Mouse (Mus musculus) ES-Bruce4 (cell line): Measurements from ENCODE around the gene Ccdc141. TPM values are rescaled to one million over a fixed set of nuclear protein-coding genes. Genes with fewer than 3 reads are reported as not detected.

Experiments used
- H3K27ac ChIP-seq: 2 replicates; pipeline ENCODE4 v1.5.1; 2012; ENCODE audit warnings: low read length, inconsistent platforms; ENCODE audit not compliant: insufficient read depth
- H3K27me3 ChIP-seq: 2 replicates; pipeline ENCODE4 v1.6.1; 2012; ENCODE audit warnings: mild to moderate bottlenecking, low read length, inconsistent platforms; ENCODE audit not compliant: control insufficient read depth, poor library complexity, insufficient read depth, severe bottlenecking
- H3K36me3 ChIP-seq: 2 replicates; pipeline ENCODE4 v1.6.1; 2012; ENCODE audit warnings: inconsistent platforms, mild to moderate bottlenecking, low read length, moderate library complexity; ENCODE audit not compliant: control insufficient read depth, poor library complexity, insufficient read depth, severe bottlenecking
- H3K4me1 ChIP-seq: one replicate; pipeline ENCODE4 v1.8.1; 2011; ENCODE audit warnings: low read length; ENCODE audit not compliant: control insufficient read depth, insufficient read depth
- H3K4me3 ChIP-seq: 2 replicates; pipeline ENCODE4 v1.5.1; 2011; ENCODE audit warnings: low read depth, mild to moderate bottlenecking, low read length
- H3K9ac ChIP-seq: 2 replicates; pipeline ENCODE4 v1.6.1; 2012; ENCODE audit warnings: low read depth, mild to moderate bottlenecking, inconsistent platforms; ENCODE audit not compliant: poor library complexity, severe bottlenecking
- H3K9me3 ChIP-seq: replicated peaks from 2 replicates; pipeline ENCODE4 v1.6.1; 2012; ENCODE audit warnings: mild to moderate bottlenecking, low read length, inconsistent platforms; ENCODE audit not compliant: control insufficient read depth, poor library complexity, insufficient read depth, severe bottlenecking
- CTCF ChIP-seq: IDR thresholded peaks from one replicate; pipeline ENCODE4 v1.8.1; 2011; ENCODE audit warnings: low read depth, low read length
- EP300 ChIP-seq: IDR thresholded peaks from 2 replicates; pipeline ENCODE4 v1.6.1; 2011; ENCODE audit warnings: low read depth, low read length; ENCODE audit not compliant: insufficient read depth
- POLR2A ChIP-seq: IDR thresholded peaks from one replicate; pipeline ENCODE4 v1.8.1; 2011; ENCODE audit warnings: low read length; ENCODE audit not compliant: insufficient read depth
- polyA plus RNA-seq: library from polyadenylated mRNA; stranded (reverse); fragments of >200 nt; gene quantifications from 2 replicates; pipeline ENCODE4 v1.2.4, GENCODE M21; 2011; ENCODE audit warnings: low read depth; ENCODE audit not compliant: missing spikeins, insufficient read depth, insufficient read length

Gene Ccdc141
- polyA plus RNA-seq, 1 experiment: 6.6 TPM

GRCm38 (mm10) chr2:77173821-77174220 is 3.4 kb upstream of the Ccdc141 start:
- no peak overlapping the region for H3K27ac ChIP-seq
- H3K9me3 ChIP-seq: no peaks in the 10 kb centered on the region
- no peak overlapping the region for H3K9ac ChIP-seq
- H3K27me3 ChIP-seq: no peaks in the 10 kb centered on the region
- peaks cover 2% of the 10 kb centered on the region for H3K4me1 ChIP-seq
- no peak for TF ChIP-seq EP300
- TF ChIP-seq POLR2A: no peak
- TF ChIP-seq CTCF: no peak
- H3K36me3 ChIP-seq: no peaks in the 10 kb centered on the region
- H3K4me3 ChIP-seq: no peak overlapping the region

GRCm38 (mm10) chr2:77173366-77173765 is 2.9 kb upstream of the Ccdc141 start:
- H3K9me3 ChIP-seq: no peaks in the 10 kb centered on the region
- no peak overlapping the region for H3K27ac ChIP-seq
- TF ChIP-seq POLR2A (no peak), CTCF (no peak), EP300 (no peak)
- H3K4me3 ChIP-seq: no peak overlapping the region
- no peaks in the 10 kb centered on the region for H3K27me3 ChIP-seq
- no peaks in the 10 kb centered on the region for H3K36me3 ChIP-seq
- H3K4me1 ChIP-seq: peaks cover 2% of the 10 kb centered on the region
- H3K9ac ChIP-seq: no peak overlapping the region

GRCm38 (mm10) chr2:77172241-77172671 is 1.8 kb upstream of the Ccdc141 start:
- no peak overlapping the region for H3K27ac ChIP-seq
- no peaks in the 10 kb centered on the region for H3K36me3 ChIP-seq
- H3K4me1 ChIP-seq: peaks cover 2% of the 10 kb centered on the region
- H3K9ac ChIP-seq: no peak overlapping the region
- no peak for TF ChIP-seq CTCF
- no peak for TF ChIP-seq EP300
- no peak for TF ChIP-seq POLR2A
- H3K9me3 ChIP-seq: no peaks in the 10 kb centered on the region
- no peak overlapping the region for H3K4me3 ChIP-seq
- H3K27me3 ChIP-seq: no peaks in the 10 kb centered on the region

GRCm38 (mm10) chr2:77171444-77172240 is 1.2 kb upstream of the Ccdc141 start:
- H3K4me3 ChIP-seq: peak overlapping the region; percentile 31
- H3K27ac ChIP-seq: 0 out of 2 replicates have a peak overlapping the region, but pooled peaks have one; percentile 1
- H3K9ac ChIP-seq: peak overlapping the region; percentile 2

GRCm38 (mm10) chr2:77169916-77170632 is 362 bp downstream of the Ccdc141 start:
- TF ChIP-seq POLR2A (no peak), EP300 (no peak), CTCF (no peak)
- peak overlapping the region; percentile 38 for H3K9ac ChIP-seq
- H3K4me3 ChIP-seq: peak overlapping the region; percentile 44
- peak overlapping the region; percentile 2; the same call in 1 of the 2 replicates for H3K27ac ChIP-seq
- no peaks in the 10 kb centered on the region for H3K4me1 ChIP-seq
- H3K36me3 ChIP-seq: no peaks in the 10 kb centered on the region
- H3K27me3 ChIP-seq: no peaks in the 10 kb centered on the region
- no peaks in the 10 kb centered on the region for H3K9me3 ChIP-seq

More at GRCm38 (mm10) chr2:77171444-77172240, 1.2 kb upstream of the Ccdc141 start:
- H3K9me3 ChIP-seq: no peaks in the 10 kb centered on the region
- H3K36me3 ChIP-seq: no peaks in the 10 kb centered on the region
- no peaks in the 10 kb centered on the region for H3K27me3 ChIP-seq
- TF ChIP-seq POLR2A (no peak), EP300 (no peak), CTCF (no peak)
- peaks cover 2% of the 10 kb centered on the region for H3K4me1 ChIP-seq
